10 mouse cellular contexts compared by ENCODE assay signal in the genomic region with DNA sequence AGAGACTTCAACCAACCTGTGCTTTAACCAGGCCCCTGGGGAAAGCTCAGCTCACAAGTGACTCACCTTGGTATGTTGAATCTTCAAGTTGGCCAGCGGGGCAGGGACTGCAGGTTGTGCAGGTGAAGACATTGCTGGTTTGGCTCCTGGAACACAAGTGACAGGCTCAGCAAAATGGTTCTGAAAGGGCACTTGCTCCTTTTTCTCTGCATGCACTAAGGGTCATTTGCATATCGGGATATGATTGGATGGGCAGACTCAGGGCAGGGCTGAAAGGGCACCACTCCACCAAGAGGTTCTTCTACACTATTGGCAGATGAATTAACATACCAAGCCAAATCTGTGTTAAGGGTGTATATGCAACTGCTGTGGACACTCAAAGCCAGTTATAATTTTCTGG. TPM values are rescaled to one million over a fixed set of nuclear protein-coding genes. Genes with fewer than 3 reads are reported as not detected.
DNase-seq lines count a peak whose midpoint lies in the region; ATAC-seq lines count a peak whose summit lies in the region.
"Had no signal": no experiment of that assay in that cellular context is flagged by ENCODE, and none has a peak within 500 bp of the region (broad histone marks: within the 10 kb centered on the region; RNA-seq: fewer than 3 reads in every experiment).

Gene Aldh1a7 (minus strand): TSS at position 182 of the 400 bp plus-strand sequence.

- peak; percentile 25 for DNase-seq in kidney, adult 11 months
- peak; percentile 39 for DNase-seq in testis, postnatal 10 days (ENCODE audit: low spot score)
- no peak for DNase-seq in left cerebral cortex, adult 18-20 months (ENCODE audit: low spot score in 2 of 2)
- DNase-seq in B cell, adult 2 months: no peak
- DNase-seq: spleen, adult 18-20 months had no signal

- H3K4me1 ChIP-seq in kidney, embryonic 14.5 days (ENCODE audit: control insufficient read depth, insufficient read depth, low read length): no peaks in the 10 kb centered on the region
- no peaks in the 10 kb centered on the region for H3K4me1 ChIP-seq in liver, embryonic 12.5 days
- no peaks in the 10 kb centered on the region for H3K4me1 ChIP-seq in forebrain, embryonic 16.5 days (replicated peaks; ENCODE audit: control insufficient read depth, insufficient read depth, low read length)
- H3K4me1 ChIP-seq: heart, embryonic 15.5 days had no signal

- H3K4me2 ChIP-seq in kidney, embryonic 14.5 days (replicated peaks; ENCODE audit: low read depth, low read length): no peak within 1 kb of the TSS
- H3K4me2 ChIP-seq in liver, embryonic 12.5 days: no peak within 1 kb of the TSS
- no peak within 1 kb of the TSS for H3K4me2 ChIP-seq in forebrain, embryonic 16.5 days (ENCODE audit: low read length)
- H3K4me2 ChIP-seq: heart, embryonic 15.5 days had no signal

- H3K9me3 ChIP-seq in kidney, embryonic 14.5 days (ENCODE audit: control insufficient read depth, low read length): no peaks in the 10 kb centered on the region
- no peaks in the 10 kb centered on the region for H3K9me3 ChIP-seq in liver, embryonic 12.5 days (replicated peaks)
- H3K9me3 ChIP-seq in forebrain, embryonic 16.5 days (ENCODE audit: control insufficient read depth, low read length): no peaks in the 10 kb centered on the region
- H3K9me3 ChIP-seq: heart, embryonic 15.5 days had no signal

- no peaks in the 10 kb centered on the region for H3K36me3 ChIP-seq in kidney, embryonic 14.5 days (ENCODE audit: control insufficient read depth, insufficient read depth, low read length)
- H3K36me3 ChIP-seq in liver, embryonic 12.5 days: no peaks in the 10 kb centered on the region
- H3K36me3 ChIP-seq in forebrain, embryonic 16.5 days (ENCODE audit: control insufficient read depth, insufficient read depth): no peaks in the 10 kb centered on the region
- H3K36me3 ChIP-seq: heart, embryonic 15.5 days had no signal

- WGBS in kidney, embryonic 14.5 days: 69% methylated on average over 2 of the region's 2 CpGs
- WGBS in liver, embryonic 12.5 days (ENCODE audit: insufficient replicate concordance): 49% methylated on average over 2 of the region's 2 CpGs
- WGBS in forebrain, embryonic 16.5 days: 64% methylated on average over 2 of the region's 2 CpGs

- no peak within 1 kb of the TSS for H3K9ac ChIP-seq in kidney, embryonic 14.5 days (ENCODE audit: low read depth, low read length)
- H3K9ac ChIP-seq in liver, embryonic 12.5 days: no peak within 1 kb of the TSS
- no peak within 1 kb of the TSS for H3K9ac ChIP-seq in forebrain, embryonic 16.5 days (replicated peaks; ENCODE audit: low read depth, low read length)
- H3K9ac ChIP-seq: heart, embryonic 15.5 days had no signal

- no peak for ATAC-seq in kidney, embryonic 14.5 days (ENCODE audit: low FRiP score, low TSS enrichment)
- ATAC-seq in erythroid progenitor cell, adult 5-6 weeks (replicated peaks; ENCODE audit: low FRiP score, poor library complexity, severe bottlenecking): peak; percentile 96
- ATAC-seq in liver, embryonic 12.5 days: peak; percentile 64
- ATAC-seq in forebrain, embryonic 16.5 days: no peak

- H3K27ac ChIP-seq in kidney, embryonic 14.5 days (ENCODE audit: low read depth, low read length): no peak within 1 kb of the TSS
- no peak within 1 kb of the TSS for H3K27ac ChIP-seq in liver, embryonic 12.5 days
- no peak within 1 kb of the TSS for H3K27ac ChIP-seq in forebrain, embryonic 16.5 days (ENCODE audit: low read length)
- H3K27ac ChIP-seq: heart, embryonic 15.5 days had no signal

- no peak within 1 kb of the TSS for H3K4me3 ChIP-seq in kidney, embryonic 14.5 days (ENCODE audit: low read length)
- H3K4me3 ChIP-seq in liver, embryonic 12.5 days: no peak within 1 kb of the TSS
- no peak within 1 kb of the TSS for H3K4me3 ChIP-seq in forebrain, embryonic 16.5 days (replicated peaks; ENCODE audit: low read length)
- H3K4me3 ChIP-seq: heart, embryonic 15.5 days had no signal

- H3K27me3 ChIP-seq in kidney, embryonic 14.5 days (ENCODE audit: control insufficient read depth, insufficient read depth, low read length): no peaks in the 10 kb centered on the region
- H3K27me3 ChIP-seq in liver, embryonic 12.5 days (replicated peaks): no peaks in the 10 kb centered on the region
- no peaks in the 10 kb centered on the region for H3K27me3 ChIP-seq in forebrain, embryonic 16.5 days (replicated peaks; ENCODE audit: control insufficient read depth, insufficient read depth, low read length)
- H3K27me3 ChIP-seq: heart, embryonic 15.5 days had no signal

RNA-seq across cellular contexts. Expression of gene Aldh1a7, which starts in this region (rescaled TPM):
- 3.1 and 5.3 TPM in 2 replicates for polyA plus RNA-seq in kidney, embryonic 14.5 days (2014; fragmentation: Nextera tagmentation; extraction: Ambion mirVana)
- 8.3 and 12.6 TPM in 2 replicates for total RNA-seq in erythroid progenitor cell, adult 5-6 weeks (2015; ENCODE audit: low replicate concordance)
- total RNA-seq in erythroid progenitor cell, adult 5-6 weeks (2017; ENCODE audit: low replicate concordance): 5.0 and 9.1 TPM in 2 replicates
- polyA plus RNA-seq in liver, embryonic 12.5 days (2016; fragmentation: Nextera tagmentation; extraction: Ambion mirVana): 0.48 and 0.50 TPM in 2 replicates
- 0.68 and 0.72 TPM in 2 replicates for polyA plus RNA-seq in forebrain, embryonic 16.5 days (2015; fragmentation: Nextera tagmentation; extraction: Ambion mirVana)
- 1 to 10 TPM in 1 of 2 experiments, under 1 TPM in 1; 0.63 to 1.2 TPM for total RNA-seq in left cerebral cortex, adult 18-20 months (2021)

Comparison
In these comparisons a context has a peak if more than half of its experiments do, and no peak if none do; other contexts are left out.
1. Peak in ATAC-seq in liver, embryonic 12.5 days; RNA of the gene not detected or under 1 TPM.
2. DNase-seq: peak in kidney, adult 11 months (single experiment) and testis, postnatal 10 days (single experiment); none in left cerebral cortex, adult 18-20 months (0 of 2) and B cell, adult 2 months (0 of 2).